Mouse (Mus musculus) neural tube, embryonic 11.5 days (tissue): Measurements from ENCODE around the gene Capzb. TPM values are rescaled to one million over a fixed set of nuclear protein-coding genes. Genes with fewer than 3 reads are reported as not detected.

Experiments used
- ATAC-seq: fragments of 200-750 bp; cut with Nextera tagmentation; 2 replicates; pipeline ENCODE4 v1.8.0; 2017; ENCODE audit warnings: moderate number of reproducible peaks, mild to moderate bottlenecking, moderate TSS enrichment, moderate library complexity; ENCODE audit not compliant: insufficient read depth, low FRiP score, low TSS enrichment
- DNase-seq: peaks from one replicate; pipeline ENCODE4 v3.0.0-alpha.2; 2015; ENCODE audit warnings: low spot score
- H3K27ac ChIP-seq: fragments of 300-500 bp; sonication (generic); 2 replicates; pipeline ENCODE4 v1.5.1; 2014; ENCODE audit warnings: low read depth, mild to moderate bottlenecking, low read length
- H3K27me3 ChIP-seq: fragments of 300-500 bp; sonication (generic); 2 replicates; pipeline ENCODE4 v1.6.1; 2014; ENCODE audit warnings: mild to moderate bottlenecking, low read length, mixed read lengths; ENCODE audit not compliant: control insufficient read depth, insufficient read depth
- H3K36me3 ChIP-seq: fragments of 300-500 bp; sonication (generic); 2 replicates; pipeline ENCODE4 v1.6.1; 2014; ENCODE audit warnings: mild to moderate bottlenecking, low read length, moderate library complexity, mixed read lengths; ENCODE audit not compliant: control insufficient read depth, insufficient read depth
- H3K4me1 ChIP-seq: fragments of 300-500 bp; sonication (generic); 2 replicates; pipeline ENCODE4 v1.6.1; 2014; ENCODE audit warnings: low read length, mixed read lengths; ENCODE audit not compliant: control insufficient read depth, insufficient read depth
- H3K4me2 ChIP-seq: fragments of 300-500 bp; sonication (generic); 2 replicates; pipeline ENCODE4 v1.6.1; 2014; ENCODE audit warnings: low read depth, mild to moderate bottlenecking, moderate library complexity
- H3K4me3 ChIP-seq: fragments of 300-500 bp; sonication (generic); 2 replicates; pipeline ENCODE4 v1.5.1; 2014; ENCODE audit warnings: low read depth, low read length
- H3K9ac ChIP-seq: fragments of 300-500 bp; sonication (generic); 2 replicates; pipeline ENCODE4 v1.6.1; 2014; ENCODE audit warnings: mild to moderate bottlenecking, low read length
- H3K9me3 ChIP-seq: fragments of 300-500 bp; sonication (generic); 2 replicates; pipeline ENCODE4 v1.6.1; 2016; ENCODE audit warnings: low read length; ENCODE audit not compliant: control insufficient read depth
- WGBS: fragments of 180-500 bp; shearing (Covaris S2); extraction: QIAGEN DNeasy Blood & Tissue Kit; methylation state at CpG from one replicate; pipeline ENCODE4 v1.1.7; 2014; 5-methylcytosine and 5-hydroxymethylcytosine counted together
- polyA plus RNA-seq: library from polyadenylated mRNA; unstranded; fragments of >200 nt; fragmentation: Nextera tagmentation; extraction: Ambion mirVana; gene quantifications from 2 replicates; pipeline ENCODE4 v1.2.1, GENCODE M21; 2014

Capzb gene
- polyA plus RNA-seq, 1 experiment from 2014 or later = 269 TPM

- peaks cover 6% of the 10 kb centered on the region; the same call in 1 of the 2 replicates for H3K4me1 ChIP-seq
- no peaks in the 10 kb centered on the region for H3K9me3 ChIP-seq
- no peaks in the 10 kb centered on the region for H3K27me3 ChIP-seq
- no peak overlapping the region for H3K4me3 ChIP-seq
- H3K4me2 ChIP-seq = no peak overlapping the region
- DNase-seq (no peak), ATAC-seq (no peak)
- 76% methylated on average over 17 of the region's 17 CpGs for WGBS
- no peak overlapping the region for H3K27ac ChIP-seq
- no peaks in the 10 kb centered on the region for H3K36me3 ChIP-seq
- no peak overlapping the region for H3K9ac ChIP-seq
Measured at GRCm38 (mm10) chr4:139211975-139212831, 19.5 kb downstream of the Capzb start.

- Histone ChIP-seq H3K27me3 (no peaks in the 10 kb centered on the region), H3K9me3 (no peaks in the 10 kb centered on the region), H3K36me3 (no peaks in the 10 kb centered on the region), H3K27ac (no peak overlapping the region), H3K4me1 (peaks cover 6% of the 10 kb centered on the region; the same call in 1 of the 2 replicates), H3K4me3 (no peak overlapping the region), H3K9ac (no peak overlapping the region), H3K4me2 (no peak overlapping the region)
- WGBS = 88% methylated on average over 10 of the region's 10 CpGs
- ATAC-seq = no peak
- DNase-seq = no peak
Measured at GRCm38 (mm10) chr4:139213086-139213485, 20.4 kb downstream of the Capzb start.

GRCm38 (mm10) chr4:139213935-139214371 is 21.3 kb downstream of the Capzb start:
- 76% methylated on average over 11 of the region's 11 CpGs for WGBS
- H3K9ac ChIP-seq = no peak overlapping the region
- ATAC-seq = no peak
- H3K4me3 ChIP-seq = no peak overlapping the region
- H3K4me1 ChIP-seq = peaks cover 6% of the 10 kb centered on the region; the same call in 1 of the 2 replicates
- H3K9me3 ChIP-seq = no peaks in the 10 kb centered on the region
- H3K27me3 ChIP-seq = no peaks in the 10 kb centered on the region
- no peak overlapping the region for H3K4me2 ChIP-seq
- H3K36me3 ChIP-seq = no peaks in the 10 kb centered on the region
- no peak overlapping the region for H3K27ac ChIP-seq
- no peak for DNase-seq

GRCm38 (mm10) chr4:139216566-139216965 is 23.9 kb downstream of the Capzb start:
- 75% methylated on average over 9 of the region's 9 CpGs for WGBS
- H3K4me1 ChIP-seq = peaks cover 13% of the 10 kb centered on the region
- H3K9me3 ChIP-seq = no peaks in the 10 kb centered on the region
- ATAC-seq (no peak), DNase-seq (no peak)
- H3K4me2 ChIP-seq = no peak overlapping the region
- no peaks in the 10 kb centered on the region for H3K27me3 ChIP-seq
- H3K27ac ChIP-seq = no peak overlapping the region
- no peak overlapping the region for H3K4me3 ChIP-seq
- H3K36me3 ChIP-seq = no peaks in the 10 kb centered on the region
- H3K9ac ChIP-seq = no peak overlapping the region

- H3K9me3 ChIP-seq = no peaks in the 10 kb centered on the region
- H3K27ac ChIP-seq = no peak overlapping the region
- no peaks in the 10 kb centered on the region for H3K27me3 ChIP-seq
- H3K4me2 ChIP-seq = no peak overlapping the region
- H3K4me3 ChIP-seq = no peak overlapping the region
- no peaks in the 10 kb centered on the region for H3K36me3 ChIP-seq
- H3K9ac ChIP-seq = no peak overlapping the region
- DNase-seq (no peak), ATAC-seq (no peak)
- 69% methylated on average over 3 of the region's 3 CpGs for WGBS
- peaks cover 13% of the 10 kb centered on the region for H3K4me1 ChIP-seq
Measured at GRCm38 (mm10) chr4:139218539-139218938, 25.8 kb downstream of the Capzb start.

- 56% methylated on average over 4 of the region's 4 CpGs for WGBS
- no peak overlapping the region for H3K9ac ChIP-seq
- peaks cover 7% of the 10 kb centered on the region; the same call in 1 of the 2 replicates for H3K4me1 ChIP-seq
- no peak overlapping the region for H3K27ac ChIP-seq
- no peak for DNase-seq
- no peaks in the 10 kb centered on the region for H3K27me3 ChIP-seq
- H3K4me3 ChIP-seq = no peak overlapping the region
- no peak for ATAC-seq
- no peaks in the 10 kb centered on the region for H3K36me3 ChIP-seq
- no peaks in the 10 kb centered on the region for H3K9me3 ChIP-seq
- H3K4me2 ChIP-seq = no peak overlapping the region
Measured at GRCm38 (mm10) chr4:139219656-139220055, 27.0 kb downstream of the Capzb start.

- H3K9me3 ChIP-seq = no peaks in the 10 kb centered on the region
- peaks cover 7% of the 10 kb centered on the region; the same call in 1 of the 2 replicates for H3K4me1 ChIP-seq
- no peak overlapping the region for H3K4me2 ChIP-seq
- H3K9ac ChIP-seq = no peak overlapping the region
- ATAC-seq (no peak), DNase-seq (no peak)
- H3K36me3 ChIP-seq = no peaks in the 10 kb centered on the region
- no peaks in the 10 kb centered on the region for H3K27me3 ChIP-seq
- WGBS = 91% methylated on average over 4 of the region's 4 CpGs
- no peak overlapping the region for H3K4me3 ChIP-seq
- no peak overlapping the region for H3K27ac ChIP-seq
Measured at GRCm38 (mm10) chr4:139220978-139221377, 28.3 kb downstream of the Capzb start.

GRCm38 (mm10) chr4:139221837-139222236 is 29.1 kb downstream of the Capzb start:
- H3K4me3 ChIP-seq = no peak overlapping the region
- H3K9ac ChIP-seq = no peak overlapping the region
- H3K36me3 ChIP-seq = no peaks in the 10 kb centered on the region
- no peak overlapping the region for H3K27ac ChIP-seq
- H3K9me3 ChIP-seq = no peaks in the 10 kb centered on the region
- H3K4me1 ChIP-seq = peaks cover 7% of the 10 kb centered on the region; the same call in 1 of the 2 replicates
- WGBS = 92% methylated on average over 4 of the region's 4 CpGs
- no peak for DNase-seq
- no peak for ATAC-seq
- no peaks in the 10 kb centered on the region for H3K27me3 ChIP-seq
- no peak overlapping the region for H3K4me2 ChIP-seq

GRCm38 (mm10) chr4:139225115-139225514 is 32.4 kb downstream of the Capzb start:
- DNase-seq (no peak), ATAC-seq (no peak)
- Histone ChIP-seq H3K4me3 (no peak overlapping the region), H3K4me2 (no peak overlapping the region), H3K9ac (no peak overlapping the region), H3K4me1 (no peaks in the 10 kb centered on the region), H3K27ac (no peak overlapping the region), H3K36me3 (no peaks in the 10 kb centered on the region), H3K27me3 (no peaks in the 10 kb centered on the region), H3K9me3 (no peaks in the 10 kb centered on the region)
- 75% methylated on average over 5 of the region's 5 CpGs for WGBS
